Mouse (Mus musculus) heart, embryonic 11.5 days (tissue): ENCODE results near the gene Cstf1. TPM values are rescaled to one million over a fixed set of nuclear protein-coding genes. Genes with fewer than 3 reads are reported as not detected.

Source experiments
- ATAC-seq: fragments of 200-750 bp; cut with Nextera tagmentation; replicated peaks from 2 replicates; pipeline ENCODE4 v1.8.0; 2017; ENCODE audit warnings: moderate library complexity; ENCODE audit not compliant: insufficient number of reproducible peaks, low FRiP score, low TSS enrichment
- H3K27ac ChIP-seq: fragments of 300-500 bp; sonication (generic); 2 replicates; pipeline ENCODE4 v1.5.1; 2014; ENCODE audit warnings: mild to moderate bottlenecking, low read depth, low read length
- H3K27me3 ChIP-seq: fragments of 300-500 bp; sonication (generic); 2 replicates; pipeline ENCODE4 v1.6.1; 2014; ENCODE audit warnings: mild to moderate bottlenecking, low read length, mixed read lengths; ENCODE audit not compliant: control insufficient read depth, insufficient read depth
- H3K36me3 ChIP-seq: fragments of 300-500 bp; sonication (generic); 2 replicates; pipeline ENCODE4 v1.6.1; 2014; ENCODE audit warnings: mild to moderate bottlenecking, low read length, moderate library complexity, mixed read lengths; ENCODE audit not compliant: control insufficient read depth, insufficient read depth
- H3K4me1 ChIP-seq: fragments of 300-500 bp; sonication (generic); 2 replicates; pipeline ENCODE4 v1.6.1; 2014; ENCODE audit warnings: low read length; ENCODE audit not compliant: control insufficient read depth, insufficient read depth
- H3K4me2 ChIP-seq: fragments of 300-500 bp; sonication (generic); 2 replicates; pipeline ENCODE4 v1.6.1; 2014; ENCODE audit warnings: mild to moderate bottlenecking, moderate library complexity
- H3K4me3 ChIP-seq: fragments of 300-500 bp; sonication (generic); 2 replicates; pipeline ENCODE4 v1.5.1; 2014; ENCODE audit warnings: low read depth, low read length
- H3K9ac ChIP-seq: fragments of 300-500 bp; sonication (generic); 2 replicates; pipeline ENCODE4 v1.6.1; 2014; ENCODE audit warnings: mild to moderate bottlenecking, low read depth, low read length, moderate library complexity
- H3K9me3 ChIP-seq: fragments of 300-500 bp; sonication (generic); replicated peaks from 2 replicates; pipeline ENCODE4 v1.6.1; 2016; ENCODE audit warnings: low read length; ENCODE audit not compliant: control insufficient read depth
- WGBS: fragments of 180-500 bp; shearing (Covaris S2); extraction: QIAGEN DNeasy Blood & Tissue Kit; methylation state at CpG from one replicate; pipeline ENCODE4 v1.1.7; 2014; ENCODE audit not compliant: insufficient replicate concordance; 5-methylcytosine and 5-hydroxymethylcytosine counted together
- polyA plus RNA-seq: library from polyadenylated mRNA; unstranded; fragments of >200 nt; fragmentation: Nextera tagmentation; extraction: Ambion mirVana; gene quantifications from 2 replicates; pipeline ENCODE4 v1.2.1, GENCODE M21; 2014

Gene Cstf1
- polyA plus RNA-seq, 1 experiment from 2014 or later: 34.4 TPM

DNA sequence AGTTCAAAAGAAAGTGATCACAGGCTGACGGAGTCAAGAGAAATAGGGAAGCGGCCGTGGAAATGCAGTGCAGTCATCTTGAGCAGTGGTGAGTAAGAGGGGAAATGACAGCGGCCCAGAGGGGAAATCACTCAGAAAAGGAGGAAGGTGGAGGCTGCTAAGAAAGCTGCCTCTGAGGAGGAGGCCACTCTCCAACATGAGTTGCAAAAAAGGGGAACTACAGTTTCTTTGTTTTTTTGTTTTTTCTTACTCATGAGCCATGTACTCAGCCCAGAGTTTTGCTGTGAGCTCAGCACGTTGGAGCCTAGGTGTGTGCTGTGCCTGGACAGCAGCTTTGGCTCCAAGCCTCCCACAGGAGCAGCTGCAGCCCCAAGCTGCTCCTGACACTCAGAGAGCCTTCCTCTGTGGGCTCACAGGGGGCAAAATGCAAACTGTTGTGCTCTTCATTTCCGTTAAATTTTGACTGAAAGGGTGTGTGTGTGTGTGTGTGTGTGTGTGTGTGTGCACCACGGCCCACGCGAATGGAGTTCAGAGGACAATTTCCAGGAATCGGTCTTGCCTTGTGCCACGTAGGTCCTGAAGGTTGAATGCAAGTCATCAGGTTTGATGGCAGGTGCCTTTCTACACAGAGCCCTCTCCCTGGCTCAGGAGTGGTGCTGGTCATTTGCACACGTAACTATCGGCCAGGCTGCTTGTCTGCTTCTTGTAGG is 30.8 kb downstream of the Cstf1 start:
- Histone ChIP-seq H3K9ac (no peak overlapping the region), H3K27me3 (no peaks in the 10 kb centered on the region), H3K4me2 (no peak overlapping the region), H3K36me3 (no peaks in the 10 kb centered on the region), H3K27ac (no peak overlapping the region), H3K4me3 (no peak overlapping the region), H3K4me1 (no peaks in the 10 kb centered on the region), H3K9me3 (no peaks in the 10 kb centered on the region)
- no peak for ATAC-seq
- 60% methylated on average over 13 of the region's 13 CpGs for WGBS

DNA sequence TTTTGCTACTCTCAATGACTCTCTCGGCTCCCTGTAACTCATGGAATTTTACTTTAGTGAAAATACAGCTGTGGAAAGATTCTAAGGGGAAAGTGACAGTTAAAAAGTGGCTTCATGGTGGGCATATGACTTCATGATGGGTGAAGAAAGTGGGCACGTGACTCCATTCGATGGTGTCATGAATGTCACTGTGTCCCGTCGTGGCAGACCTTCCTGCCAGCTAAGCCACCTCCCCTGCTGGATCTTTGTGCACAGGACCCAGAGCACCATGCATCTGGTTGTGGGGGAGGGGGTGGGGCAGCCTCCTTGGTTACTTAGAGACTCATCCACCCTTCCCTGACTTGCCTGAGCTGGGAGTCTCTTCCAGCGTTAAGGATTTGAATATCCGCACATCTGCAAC is 33.8 kb downstream of the Cstf1 start:
- WGBS: 58% methylated on average over 7 of the region's 7 CpGs
- Histone ChIP-seq H3K9me3 (no peaks in the 10 kb centered on the region), H3K27ac (no peak overlapping the region), H3K9ac (no peak overlapping the region), H3K36me3 (no peaks in the 10 kb centered on the region), H3K27me3 (no peaks in the 10 kb centered on the region), H3K4me1 (no peaks in the 10 kb centered on the region), H3K4me2 (no peak overlapping the region), H3K4me3 (no peak overlapping the region)
- ATAC-seq: no peak

DNA sequence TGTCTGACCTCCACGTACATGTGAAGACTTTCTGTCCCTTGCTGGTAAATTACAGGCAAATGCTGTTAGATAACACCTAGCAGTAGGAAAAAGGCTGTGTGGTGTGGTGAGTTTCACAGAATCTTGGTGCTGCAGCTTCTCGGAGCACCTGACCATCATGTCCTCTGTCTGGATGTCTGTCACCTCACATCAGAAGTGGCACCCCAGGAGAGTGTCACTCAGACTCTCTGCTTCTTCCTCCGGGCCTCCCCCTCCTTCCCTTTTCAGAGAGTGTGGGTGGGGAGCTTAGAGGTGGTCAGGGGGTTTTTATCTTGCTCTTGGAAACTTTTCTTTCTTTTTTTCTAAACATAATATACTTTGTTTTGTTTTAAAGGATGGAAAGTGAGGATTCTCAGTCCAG is 34.5 kb downstream of the Cstf1 start:
- Histone ChIP-seq H3K27me3 (no peaks in the 10 kb centered on the region), H3K4me1 (no peaks in the 10 kb centered on the region), H3K9ac (no peak overlapping the region), H3K27ac (no peak overlapping the region), H3K36me3 (no peaks in the 10 kb centered on the region), H3K9me3 (no peaks in the 10 kb centered on the region), H3K4me2 (no peak overlapping the region), H3K4me3 (no peak overlapping the region)
- ATAC-seq: no peak
- 43% methylated on average over 3 of the region's 3 CpGs for WGBS

DNA sequence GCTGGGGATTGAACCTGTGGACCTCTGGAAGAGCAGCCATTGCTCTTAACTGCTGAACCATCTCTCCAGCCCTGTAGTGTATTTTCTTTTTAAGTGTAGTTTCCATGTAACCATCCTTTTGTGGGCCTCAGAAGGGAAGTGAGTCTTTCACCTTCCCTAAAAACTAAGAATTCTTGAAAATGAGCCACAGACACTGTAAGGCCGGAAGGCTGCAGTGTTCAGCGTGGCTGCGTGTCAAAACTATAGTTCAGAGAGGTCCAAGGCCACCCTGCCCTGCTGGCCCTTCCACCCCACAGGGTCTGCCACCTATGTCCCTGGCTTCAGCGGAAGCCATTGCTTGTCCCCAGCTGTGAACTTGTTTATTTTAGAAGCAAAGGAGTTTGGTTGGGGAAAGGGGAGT is 35.7 kb downstream of the Cstf1 start:
- Histone ChIP-seq H3K4me3 (no peak overlapping the region), H3K36me3 (no peaks in the 10 kb centered on the region), H3K27me3 (no peaks in the 10 kb centered on the region), H3K4me1 (no peaks in the 10 kb centered on the region), H3K4me2 (no peak overlapping the region), H3K27ac (no peak overlapping the region), H3K9ac (no peak overlapping the region), H3K9me3 (no peaks in the 10 kb centered on the region)
- no peak for ATAC-seq
- 50% methylated on average over 4 of the region's 4 CpGs for WGBS

DNA sequence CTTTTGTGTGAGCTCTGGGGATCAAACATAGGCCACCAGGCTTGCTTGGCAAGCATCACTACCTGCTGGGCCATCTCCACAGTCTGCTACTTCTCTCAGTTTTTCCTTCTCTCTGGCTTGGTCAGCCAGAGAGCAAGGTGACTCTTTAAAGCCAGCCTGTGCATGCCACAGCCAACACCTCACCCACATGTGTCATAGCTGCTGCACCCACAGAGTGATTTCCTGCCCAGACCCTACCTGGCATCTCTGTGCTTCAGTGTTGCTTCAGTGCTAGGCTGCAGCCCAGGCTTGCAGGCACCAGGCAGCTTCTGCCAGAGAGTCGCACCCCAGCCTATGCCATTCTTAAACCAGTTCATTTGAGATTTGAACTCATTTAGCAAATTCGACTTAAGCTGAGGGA is 37.0 kb downstream of the Cstf1 start:
- H3K4me2 ChIP-seq: no peak overlapping the region
- 0 out of 2 replicates have a peak, but pooled peaks cover 2% of the 10 kb centered on the region for H3K4me1 ChIP-seq
- H3K27ac ChIP-seq: no peak overlapping the region
- WGBS: 73% methylated on average over 2 of the region's 2 CpGs
- no peaks in the 10 kb centered on the region for H3K27me3 ChIP-seq
- H3K4me3 ChIP-seq: no peak overlapping the region
- no peak overlapping the region for H3K9ac ChIP-seq
- no peaks in the 10 kb centered on the region for H3K9me3 ChIP-seq
- ATAC-seq: no peak
- H3K36me3 ChIP-seq: no peaks in the 10 kb centered on the region

DNA sequence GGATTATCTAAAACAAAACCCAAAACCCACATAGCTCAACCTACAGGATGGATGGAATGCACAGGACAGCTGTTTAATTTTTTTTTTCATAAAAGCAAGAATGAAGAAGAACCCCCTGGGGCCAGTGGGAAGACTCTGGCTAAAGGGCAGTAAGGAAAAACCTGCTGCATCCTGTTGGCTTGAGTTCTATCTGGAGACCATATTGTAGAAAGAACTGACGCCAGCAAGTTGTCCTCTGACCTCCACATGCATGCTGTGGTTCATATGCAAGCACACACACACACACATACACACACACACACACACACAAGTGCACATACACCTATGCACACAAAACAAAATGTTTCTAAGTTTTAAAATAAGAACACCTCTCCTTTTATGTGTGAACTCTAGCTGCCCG is 40.2 kb downstream of the Cstf1 start:
- H3K9ac ChIP-seq: no peak overlapping the region
- 83% methylated on average over 2 of the region's 2 CpGs for WGBS
- H3K27ac ChIP-seq: no peak overlapping the region
- no peaks in the 10 kb centered on the region for H3K27me3 ChIP-seq
- no peak overlapping the region for H3K4me3 ChIP-seq
- peaks cover 11% of the 10 kb centered on the region for H3K4me1 ChIP-seq
- no peaks in the 10 kb centered on the region for H3K9me3 ChIP-seq
- no peak overlapping the region for H3K4me2 ChIP-seq
- no peaks in the 10 kb centered on the region for H3K36me3 ChIP-seq
- no peak for ATAC-seq

DNA sequence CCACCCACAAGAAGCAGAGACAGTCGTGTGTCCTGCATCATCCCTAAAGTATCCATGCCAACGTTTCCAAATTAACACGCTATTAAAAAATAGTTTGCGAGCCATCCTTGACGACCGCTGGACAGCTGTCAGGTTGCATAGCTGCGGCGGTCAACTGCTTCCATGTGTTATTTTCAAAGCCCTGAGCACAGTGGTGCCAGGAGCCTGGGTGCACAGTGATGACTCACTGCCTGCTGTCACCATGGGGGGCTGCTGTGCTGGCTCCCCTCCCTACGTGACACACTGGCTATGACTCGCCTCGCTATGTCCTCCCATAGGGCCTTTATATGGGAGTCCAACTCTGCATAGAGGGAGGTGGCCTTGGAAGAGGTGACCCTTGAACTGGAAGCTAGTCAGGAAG is 40.6 kb downstream of the Cstf1 start:
- no peaks in the 10 kb centered on the region for H3K36me3 ChIP-seq
- no peak overlapping the region for H3K27ac ChIP-seq
- H3K4me1 ChIP-seq: peaks cover 11% of the 10 kb centered on the region
- H3K4me2 ChIP-seq: no peak overlapping the region
- H3K9me3 ChIP-seq: no peaks in the 10 kb centered on the region
- ATAC-seq: no peak
- no peak overlapping the region for H3K9ac ChIP-seq
- WGBS: 76% methylated on average over 11 of the region's 11 CpGs
- no peak overlapping the region for H3K4me3 ChIP-seq
- no peaks in the 10 kb centered on the region for H3K27me3 ChIP-seq

DNA sequence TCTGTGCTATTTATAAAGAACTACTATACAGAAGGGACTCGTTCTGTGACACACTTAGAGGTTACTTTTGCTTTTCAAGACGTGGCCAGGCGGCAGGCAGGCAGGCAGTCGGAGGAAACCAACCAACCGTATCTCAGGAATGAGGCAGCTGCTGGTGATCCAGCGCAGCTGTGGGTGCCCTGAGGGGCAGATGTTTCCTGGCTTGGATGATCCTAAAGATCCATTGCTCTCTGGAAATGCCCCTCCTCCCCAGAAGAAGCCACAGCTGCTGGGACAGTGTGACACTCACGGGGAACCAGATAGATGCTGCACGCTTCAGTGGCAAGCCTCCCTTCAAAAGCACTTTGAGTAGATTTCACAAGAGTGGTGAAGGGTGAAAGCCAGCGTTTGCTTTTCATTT is 42.0 kb downstream of the Cstf1 start:
- peak overlapping the region; percentile 48 for H3K4me2 ChIP-seq
- no peaks in the 10 kb centered on the region for H3K36me3 ChIP-seq
- 4% methylated on average over 9 of the region's 9 CpGs for WGBS
- H3K9ac ChIP-seq: no peak overlapping the region
- peaks cover 11% of the 10 kb centered on the region for H3K4me1 ChIP-seq
- no peak overlapping the region for H3K27ac ChIP-seq
- H3K4me3 ChIP-seq: no peak overlapping the region
- no peak for ATAC-seq
- no peaks in the 10 kb centered on the region for H3K27me3 ChIP-seq
- H3K9me3 ChIP-seq: no peaks in the 10 kb centered on the region

DNA sequence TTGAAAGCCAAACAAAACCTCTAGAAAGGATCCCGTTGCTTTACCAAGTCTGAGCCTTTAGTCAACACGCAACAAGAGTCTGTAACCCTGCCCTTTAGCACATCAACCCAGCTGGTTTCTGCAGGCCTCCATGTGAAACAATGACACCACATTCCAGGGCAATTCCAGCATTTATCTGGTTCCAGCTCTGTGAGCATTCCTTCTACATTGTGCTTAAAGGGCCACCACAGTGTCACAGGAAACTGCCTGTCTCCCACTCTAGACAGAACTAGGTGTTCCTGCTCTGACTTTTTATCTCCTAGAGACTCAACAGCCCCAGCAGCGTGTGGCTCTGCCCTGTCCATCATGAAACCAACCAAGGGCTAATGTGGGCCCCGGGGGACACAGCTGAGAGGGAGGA is 42.8 kb downstream of the Cstf1 start:
- no peak overlapping the region for H3K27ac ChIP-seq
- H3K4me3 ChIP-seq: no peak overlapping the region
- H3K27me3 ChIP-seq: no peaks in the 10 kb centered on the region
- no peak overlapping the region for H3K9ac ChIP-seq
- H3K36me3 ChIP-seq: no peaks in the 10 kb centered on the region
- H3K4me1 ChIP-seq: peaks cover 11% of the 10 kb centered on the region
- H3K4me2 ChIP-seq: no peak overlapping the region
- ATAC-seq: 0 out of 2 replicates have a peak, but pooled peaks have one; percentile 49
- 13% methylated on average over 4 of the region's 4 CpGs for WGBS
- H3K9me3 ChIP-seq: no peaks in the 10 kb centered on the region
